Mouse (Mus musculus): ENCODE measurements at regions not wholly inside any gene's neighbourhood (a gene's known extent, or its start where the extent isn't known, plus 50 kb on each side); places are given as distances from the start of the nearest gene placed in this dataset.
A peak's percentile ranks its signal among the peaks of the same experiment; 100 is the strongest.

- no peaks in the 10 kb centered on the region for H3K9me3 ChIP-seq (replicated peaks; ENCODE audit: control insufficient read depth, low read length)
- no peak overlapping the region for H3K27ac ChIP-seq (ENCODE audit: low read depth)
- DNase-seq (ENCODE audit: low spot score) (no peak), ATAC-seq (ENCODE audit: insufficient read depth, low read depth) (no peak)
- peak overlapping the region; percentile 3; the same call in 1 of the 2 replicates for H3K4me2 ChIP-seq (ENCODE audit: low read depth, low read length)
- no peak overlapping the region for H3K4me3 ChIP-seq (ENCODE audit: low read depth, low read length)
- H3K27me3 ChIP-seq (ENCODE audit: control insufficient read depth, insufficient read depth, low read length), result no peaks in the 10 kb centered on the region
- 60% methylated on average over 17 of the region's 17 CpGs for WGBS
- H3K9ac ChIP-seq (replicated peaks; ENCODE audit: low read depth, low read length), result no peak overlapping the region
- H3K4me1 ChIP-seq (ENCODE audit: control insufficient read depth, insufficient read depth), result no peaks in the 10 kb centered on the region
- TF ChIP-seq EP300 (IDR thresholded peaks at IDR 0.05; ENCODE audit: low read depth) (no peak), CTCF (IDR thresholded peaks at IDR 0.05; ENCODE audit: low read depth) (no peak)
- H3K36me3 ChIP-seq (replicated peaks; ENCODE audit: control insufficient read depth, insufficient read depth, low read length), result no peaks in the 10 kb centered on the region
Observed at GRCm38 (mm10) chr16:73367226-73367840, 1044.3 kb downstream of the Robo2 start.

GRCm38 (mm10) chr16:73350698-73351097 is 1042.6 kb downstream of the Robo1 start:
- Histone ChIP-seq H3K27me3 (ENCODE audit: control insufficient read depth, insufficient read depth, low read length) (no peaks in the 10 kb centered on the region), H3K4me1 (ENCODE audit: control insufficient read depth, insufficient read depth) (no peaks in the 10 kb centered on the region), H3K9me3 (replicated peaks; ENCODE audit: control insufficient read depth, low read length) (no peaks in the 10 kb centered on the region), H3K27ac (ENCODE audit: low read depth) (no peak overlapping the region), H3K9ac (replicated peaks; ENCODE audit: low read depth, low read length) (no peak overlapping the region), H3K4me2 (ENCODE audit: low read depth, low read length) (no peak overlapping the region), H3K36me3 (replicated peaks; ENCODE audit: control insufficient read depth, insufficient read depth, low read length) (no peaks in the 10 kb centered on the region), H3K4me3 (ENCODE audit: low read depth, low read length) (no peak overlapping the region)
- DNase-seq (ENCODE audit: low spot score), result no peak
- no peak for TF ChIP-seq EP300 (IDR thresholded peaks at IDR 0.05; ENCODE audit: low read depth)
- TF ChIP-seq CTCF (IDR thresholded peaks at IDR 0.05; ENCODE audit: low read depth), result peak; percentile 33
- 56% methylated on average over 5 of the region's 5 CpGs for WGBS
- ATAC-seq (ENCODE audit: insufficient read depth, low read depth), result no peak

- H3K9ac ChIP-seq (replicated peaks; ENCODE audit: low read depth, low read length), result no peak overlapping the region
- H3K4me3 ChIP-seq (ENCODE audit: low read depth, low read length), result no peak overlapping the region
- no peak overlapping the region for H3K27ac ChIP-seq (ENCODE audit: low read depth)
- ATAC-seq (ENCODE audit: insufficient read depth, low read depth) (no peak), DNase-seq (ENCODE audit: low spot score) (no peak)
- no peaks in the 10 kb centered on the region for H3K27me3 ChIP-seq (ENCODE audit: control insufficient read depth, insufficient read depth, low read length)
- H3K4me1 ChIP-seq (ENCODE audit: control insufficient read depth, insufficient read depth), result no peaks in the 10 kb centered on the region
- no peak for TF ChIP-seq EP300 (IDR thresholded peaks at IDR 0.05; ENCODE audit: low read depth)
- TF ChIP-seq CTCF (IDR thresholded peaks at IDR 0.05; ENCODE audit: low read depth), result no peak
- H3K9me3 ChIP-seq (replicated peaks; ENCODE audit: control insufficient read depth, low read length), result no peaks in the 10 kb centered on the region
- no peak overlapping the region for H3K4me2 ChIP-seq (ENCODE audit: low read depth, low read length)
- H3K36me3 ChIP-seq (replicated peaks; ENCODE audit: control insufficient read depth, insufficient read depth, low read length), result no peaks in the 10 kb centered on the region
- 95% methylated on average over 1 of the region's 1 CpGs for WGBS
Observed at GRCm38 (mm10) chr16:73343941-73344340, 1035.8 kb downstream of the Robo1 start.

- Histone ChIP-seq H3K4me1 (ENCODE audit: control insufficient read depth, insufficient read depth) (no peaks in the 10 kb centered on the region), H3K4me2 (ENCODE audit: low read depth, low read length) (no peak overlapping the region), H3K9ac (replicated peaks; ENCODE audit: low read depth, low read length) (no peak overlapping the region), H3K9me3 (replicated peaks; ENCODE audit: control insufficient read depth, low read length) (no peaks in the 10 kb centered on the region), H3K4me3 (ENCODE audit: low read depth, low read length) (no peak overlapping the region), H3K36me3 (replicated peaks; ENCODE audit: control insufficient read depth, insufficient read depth, low read length) (no peaks in the 10 kb centered on the region), H3K27ac (ENCODE audit: low read depth) (no peak overlapping the region), H3K27me3 (ENCODE audit: control insufficient read depth, insufficient read depth, low read length) (no peaks in the 10 kb centered on the region)
- ATAC-seq (ENCODE audit: insufficient read depth, low read depth) (no peak), DNase-seq (ENCODE audit: low spot score) (no peak)
- TF ChIP-seq EP300 (IDR thresholded peaks at IDR 0.05; ENCODE audit: low read depth) (no peak), CTCF (IDR thresholded peaks at IDR 0.05; ENCODE audit: low read depth) (no peak)
- 60% methylated on average over 3 of the region's 3 CpGs for WGBS
Observed at GRCm38 (mm10) chr16:73343531-73343930, 1035.4 kb downstream of the Robo1 start.

- WGBS, result 89% methylated on average over 2 of the region's 2 CpGs
- H3K9ac ChIP-seq (replicated peaks; ENCODE audit: low read depth, low read length), result no peak overlapping the region
- no peaks in the 10 kb centered on the region for H3K27me3 ChIP-seq (ENCODE audit: control insufficient read depth, insufficient read depth, low read length)
- DNase-seq (ENCODE audit: low spot score) (no peak), ATAC-seq (ENCODE audit: insufficient read depth, low read depth) (no peak)
- H3K9me3 ChIP-seq (replicated peaks; ENCODE audit: control insufficient read depth, low read length), result no peaks in the 10 kb centered on the region
- H3K27ac ChIP-seq (ENCODE audit: low read depth), result no peak overlapping the region
- H3K4me3 ChIP-seq (ENCODE audit: low read depth, low read length), result no peak overlapping the region
- H3K4me2 ChIP-seq (ENCODE audit: low read depth, low read length), result no peak overlapping the region
- no peaks in the 10 kb centered on the region for H3K36me3 ChIP-seq (replicated peaks; ENCODE audit: control insufficient read depth, insufficient read depth, low read length)
- no peaks in the 10 kb centered on the region for H3K4me1 ChIP-seq (ENCODE audit: control insufficient read depth, insufficient read depth)
- TF ChIP-seq CTCF (IDR thresholded peaks at IDR 0.05; ENCODE audit: low read depth) (no peak), EP300 (IDR thresholded peaks at IDR 0.05; ENCODE audit: low read depth) (no peak)
Observed at GRCm38 (mm10) chr16:73317644-73318043, 1009.5 kb downstream of the Robo1 start.

- Histone ChIP-seq H3K4me1 (ENCODE audit: control insufficient read depth, insufficient read depth) (no peaks in the 10 kb centered on the region), H3K36me3 (replicated peaks; ENCODE audit: control insufficient read depth, insufficient read depth, low read length) (no peaks in the 10 kb centered on the region), H3K9me3 (replicated peaks; ENCODE audit: control insufficient read depth, low read length) (no peaks in the 10 kb centered on the region), H3K27ac (ENCODE audit: low read depth) (no peak overlapping the region), H3K27me3 (ENCODE audit: control insufficient read depth, insufficient read depth, low read length) (no peaks in the 10 kb centered on the region), H3K4me2 (ENCODE audit: low read depth, low read length) (no peak overlapping the region), H3K9ac (replicated peaks; ENCODE audit: low read depth, low read length) (no peak overlapping the region), H3K4me3 (ENCODE audit: low read depth, low read length) (no peak overlapping the region)
- no peak for TF ChIP-seq EP300 (IDR thresholded peaks at IDR 0.05; ENCODE audit: low read depth)
- TF ChIP-seq CTCF (IDR thresholded peaks at IDR 0.05; ENCODE audit: low read depth), result no peak
- WGBS, result 74% methylated on average over 5 of the region's 5 CpGs
- DNase-seq (ENCODE audit: low spot score), result no peak
- no peak for ATAC-seq (ENCODE audit: insufficient read depth, low read depth)
Observed at GRCm38 (mm10) chr16:73310096-73310495, 1002.0 kb downstream of the Robo1 start.

Measured in heart, postnatal 0 days (tissue).